Mouse (Mus musculus): Measurements from ENCODE around the gene Gm17617.

GRCm38 (mm10) chr13:55133448-55133847, at the start of gene Gm17617:
- TF ChIP-seq CTCF (IDR thresholded peaks at IDR 0.05; ENCODE audit: extremely low read depth, insufficient read depth, low read length) (no peak), POLR2A (IDR thresholded peaks at IDR 0.05; ENCODE audit: extremely low read depth, insufficient read depth, low read length) (no peak)

Measured in cortical plate, adult 2 months (tissue).